Mouse (Mus musculus) E14TG2a.4 (cell line): Measurements from ENCODE around the gene Zfp84.

ENCODE experiments used
- CTCF ChIP-seq: conservative IDR thresholded peaks from 2 replicates; pipeline ENCODE4 v1.5.1; 2014; ENCODE audit warnings: low read length
- POU5F1 ChIP-seq: IDR thresholded peaks from 2 replicates; pipeline ENCODE4 v1.6.1; 2014; ENCODE audit warnings: low read length, borderline replicate concordance

- TF ChIP-seq CTCF (no peak), POU5F1 (no peak)
Measured at GRCm38 (mm10) chr7:29818619-29819254, 50.4 kb downstream of the Zfp84 start.
